Mouse (Mus musculus) ES-E14 (cell line): ENCODE results near the gene Cd164. TPM values are rescaled to one million over a fixed set of nuclear protein-coding genes. Genes with fewer than 3 reads are reported as not detected.

Experiments
- DNase-seq: peaks from one replicate; pipeline ENCODE4 v3.0.0-alpha.2; 2013; ENCODE audit warnings: low read depth, low spot score
- H3K27ac ChIP-seq: 2 replicates; pipeline ENCODE4 v1.5.1; 2012; ENCODE audit warnings: low read depth, mild to moderate bottlenecking, low read length, moderate library complexity, mixed read lengths; ENCODE audit not compliant: poor library complexity, insufficient read depth, severe bottlenecking
- H3K36me3 ChIP-seq: 2 replicates; pipeline ENCODE4 v1.6.1; 2012; ENCODE audit warnings: mild to moderate bottlenecking, low read length, moderate library complexity, mixed read lengths; ENCODE audit not compliant: control insufficient read depth, poor library complexity, insufficient read depth, severe bottlenecking
- H3K4me1 ChIP-seq, 2 experiments: fragments of 150-350 bp in 1 of 2; sonication (generic) in 1 of 2; 2 replicates each; pipeline ENCODE4 v1.6.1; 2012; ENCODE audit warnings: low read length in 2 of 2, mild to moderate bottlenecking in 1 of 2, mixed read lengths in 1 of 2; ENCODE audit not compliant: control insufficient read depth in 2 of 2, insufficient read depth in 2 of 2, poor library complexity in 1 of 2
- H3K4me3 ChIP-seq, 2 experiments: fragments of 150-350 bp in 1 of 2; sonication (generic) in 1 of 2; 2 replicates each; pipeline ENCODE4 v1.5.1; 2012; ENCODE audit warnings: low read length in 2 of 2, low read depth in 1 of 2, mild to moderate bottlenecking in 1 of 2, mixed read lengths in 1 of 2; ENCODE audit not compliant: insufficient read depth in 1 of 2, poor library complexity in 1 of 2, severe bottlenecking in 1 of 2
- H3K9ac ChIP-seq: 2 replicates; pipeline ENCODE4 v1.6.1; 2012; ENCODE audit warnings: low read depth, mild to moderate bottlenecking, low read length, mixed read lengths; ENCODE audit not compliant: poor library complexity, insufficient read depth, severe bottlenecking
- H3K9me3 ChIP-seq: fragments of 150-350 bp; sonication (generic); 2 replicates; pipeline ENCODE4 v1.6.1; 2012; ENCODE audit warnings: low read depth, mild to moderate bottlenecking, low read length; ENCODE audit not compliant: control insufficient read depth, insufficient read depth
- CHD2 ChIP-seq: IDR thresholded peaks from 2 replicates; pipeline ENCODE4 v1.6.1; 2014; ENCODE audit warnings: mild to moderate bottlenecking, low read depth, low read length, inconsistent platforms
- HCFC1 ChIP-seq: IDR thresholded peaks from 2 replicates; pipeline ENCODE4 v1.6.1; 2012; ENCODE audit warnings: low read length, inconsistent platforms, borderline replicate concordance; ENCODE audit not compliant: insufficient read depth
- MAFK ChIP-seq: IDR thresholded peaks from 2 replicates; pipeline ENCODE4 v1.6.1; 2014; ENCODE audit warnings: mild to moderate bottlenecking, low read depth, low read length, inconsistent platforms; ENCODE audit not compliant: insufficient read depth
- ZC3H11A ChIP-seq: IDR thresholded peaks from 2 replicates; pipeline ENCODE4 v1.6.1; 2012; ENCODE audit warnings: low read depth, mild to moderate bottlenecking, inconsistent platforms, low read length, borderline replicate concordance
- ZNF384 ChIP-seq: IDR thresholded peaks from 2 replicates; pipeline ENCODE4 v1.6.1; 2012; ENCODE audit warnings: low read depth, low read length, inconsistent platforms
- in situ Hi-C, 2 experiments: fragments of 600-800 bp; cut with MboI; formaldehyde crosslinking; loops; one replicate each; pipeline ENCODE4 v1.15.1; 2025; ENCODE audit warnings: low sequenced_read_pairs in 2 of 2, inconsistent platforms in 1 of 2; ENCODE audit not compliant: unreplicated experiment in 2 of 2
- total RNA-seq: library from RNA; depleted of rRNA; stranded (reverse); fragments of 300-350 nt; gene quantifications from 2 replicates; pipeline ENCODE4 v1.2.3, GENCODE M21; 2012

Cd164 gene
- total RNA-seq, 1 experiment: 127 TPM

- Histone ChIP-seq H3K4me3 (no peak overlapping the region), H3K9me3 (no peaks in the 10 kb centered on the region), H3K36me3 (no peaks in the 10 kb centered on the region), H3K27ac (no peak overlapping the region), H3K9ac (no peak overlapping the region), H3K4me1 (no peaks in the 10 kb centered on the region; a peak in 1 of 4 replicates)
- in situ Hi-C loops: no loop called here
- TF ChIP-seq MAFK: no peak
- TF ChIP-seq ZNF384: no peak
- TF ChIP-seq ZC3H11A: no peak
- no peak for TF ChIP-seq HCFC1
- TF ChIP-seq CHD2: no peak
- no peak for DNase-seq
Observed at GRCm38 (mm10) chr10:41572274-41572673, 53.1 kb downstream of the Cd164 start.

GRCm38 (mm10) chr10:41573190-41573589 lies 54.0 kb downstream of the Cd164 start:
- Histone ChIP-seq H3K36me3 (no peaks in the 10 kb centered on the region), H3K9me3 (no peaks in the 10 kb centered on the region), H3K9ac (0 out of 2 replicates have a peak overlapping the region, but pooled peaks have one; percentile 6), H3K27ac (no peak overlapping the region), H3K4me3 (no peak overlapping the region), H3K4me1 (no peaks in the 10 kb centered on the region; a peak in 1 of 4 replicates)
- no peak for DNase-seq
- in situ Hi-C loops: no loop called here
- TF ChIP-seq ZNF384 (no peak), MAFK (no peak), CHD2 (no peak), HCFC1 (no peak), ZC3H11A (no peak)

GRCm38 (mm10) chr10:41575451-41576327 lies 56.5 kb downstream of the Cd164 start:
- TF ChIP-seq MAFK: no peak
- no peak for TF ChIP-seq ZNF384
- TF ChIP-seq CHD2: no peak
- TF ChIP-seq HCFC1: no peak
- Histone ChIP-seq H3K4me1 (peaks cover 0 to 2% of the 10 kb centered on the region in 2 experiments; a peak in 1 of 4 replicates), H3K36me3 (no peaks in the 10 kb centered on the region), H3K27ac (no peak overlapping the region), H3K9me3 (no peaks in the 10 kb centered on the region), H3K9ac (no peak overlapping the region), H3K4me3 (no peak overlapping the region)
- no peak for DNase-seq
- in situ Hi-C loops: no loop called here

- H3K4me3 ChIP-seq: no peak overlapping the region
- peaks cover 0 to 2% of the 10 kb centered on the region in 2 experiments; a peak in 1 of 4 replicates for H3K4me1 ChIP-seq
- H3K36me3 ChIP-seq: no peaks in the 10 kb centered on the region
- no peak for DNase-seq
- in situ Hi-C loops: no loop called here
- TF ChIP-seq ZC3H11A: no peak
- no peak for TF ChIP-seq HCFC1
- no peak for TF ChIP-seq CHD2
- TF ChIP-seq MAFK: no peak
- TF ChIP-seq ZNF384: no peak
- no peaks in the 10 kb centered on the region for H3K9me3 ChIP-seq
- no peak overlapping the region for H3K27ac ChIP-seq
- H3K9ac ChIP-seq: no peak overlapping the region
Observed at GRCm38 (mm10) chr10:41576328-41576833, 57.2 kb downstream of the Cd164 start.
